Mouse (Mus musculus): Measurements from ENCODE around the gene Cutc. TPM values are rescaled to one million over a fixed set of nuclear protein-coding genes. Genes with fewer than 3 reads are reported as not detected.

Gene Cutc
- total and polyA plus RNA-seq, 3 experiments, result 8.6 to 15.0 (median 12.1) TPM

DNA sequence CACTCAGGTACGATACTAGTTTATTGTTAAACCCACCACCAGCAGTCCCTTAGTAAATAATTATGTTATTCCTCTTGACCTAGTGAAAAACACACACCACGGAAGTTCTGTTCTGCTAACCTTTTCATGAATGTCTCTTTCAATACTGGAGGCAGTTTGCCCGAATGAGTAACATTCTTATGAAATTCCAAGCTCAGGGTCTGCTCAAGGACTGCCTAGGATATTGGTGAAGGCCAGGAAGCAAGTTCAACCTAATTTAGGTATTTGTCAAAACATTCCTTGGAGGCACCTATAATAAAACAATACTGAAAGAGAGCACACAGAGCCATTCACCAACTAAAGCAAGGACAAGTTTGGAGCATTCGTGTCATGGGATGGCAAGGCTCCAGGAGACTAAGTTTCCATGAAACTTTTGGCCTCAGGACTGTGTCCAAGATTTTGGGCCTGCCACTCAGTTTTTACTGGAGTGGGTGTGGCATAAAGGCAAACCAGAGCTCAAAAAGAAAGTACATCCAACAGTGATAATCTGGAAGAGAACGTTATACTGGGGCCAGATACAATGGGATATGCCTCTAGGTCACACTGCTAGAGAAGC, 16.7 kb downstream of the Cutc start:
- TF ChIP-seq POLR2A (IDR thresholded peaks at IDR 0.05; ENCODE audit: insufficient read depth, low read depth, low read length), result no peak
- no peak for TF ChIP-seq CTCF (IDR thresholded peaks at IDR 0.05)
- TF ChIP-seq EP300 (IDR thresholded peaks at IDR 0.05; ENCODE audit: insufficient read depth, low read depth, low read length), result no peak
- no peak for DNase-seq
- Histone ChIP-seq H3K27me3 (ENCODE audit: control insufficient read depth, insufficient read depth, low read length) (no peaks in the 10 kb centered on the region), H3K79me2 (replicated peaks; ENCODE audit: control insufficient read depth, insufficient read depth, low read length) (no peaks in the 10 kb centered on the region), H3K4me1 (ENCODE audit: control insufficient read depth, insufficient read depth, low read length) (no peaks in the 10 kb centered on the region), H3K27ac (no peak overlapping the region), H3K36me3 (ENCODE audit: control insufficient read depth, insufficient read depth, low read length) (no peaks in the 10 kb centered on the region; the same call in 1 of the 2 replicates), H3K9ac (ENCODE audit: low read depth, low read length) (no peak overlapping the region), H3K4me3 (no peak overlapping the region)
- intact Hi-C loops (cut with DNase I), result no loop called here
- WGBS, result 69% methylated on average over 5 of the region's 5 CpGs

DNA sequence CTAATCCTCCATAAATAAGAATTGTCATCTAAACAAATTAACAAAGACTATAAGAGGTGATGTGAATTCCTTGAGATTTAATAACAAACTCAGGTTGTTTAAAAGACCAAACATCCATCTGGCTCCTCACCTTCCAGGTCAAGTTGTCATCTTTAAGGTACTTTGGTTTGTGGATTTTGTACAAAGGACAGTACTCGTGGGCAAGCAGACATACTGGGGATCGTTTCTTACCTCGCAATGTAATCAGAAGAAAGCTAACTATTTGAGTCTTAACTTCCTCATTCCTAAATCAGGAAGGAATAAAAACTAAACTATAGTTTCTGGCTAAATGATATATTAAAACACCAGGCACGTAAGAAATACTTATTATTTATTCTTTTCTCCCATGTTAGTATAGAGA, 17.8 kb downstream of the Cutc start:
- Histone ChIP-seq H3K9ac (ENCODE audit: low read depth, low read length) (no peak overlapping the region), H3K27me3 (ENCODE audit: control insufficient read depth, insufficient read depth, low read length) (no peaks in the 10 kb centered on the region), H3K27ac (no peak overlapping the region), H3K4me1 (ENCODE audit: control insufficient read depth, insufficient read depth, low read length) (no peaks in the 10 kb centered on the region), H3K36me3 (ENCODE audit: control insufficient read depth, insufficient read depth, low read length) (no peaks in the 10 kb centered on the region; the same call in 1 of the 2 replicates), H3K79me2 (replicated peaks; ENCODE audit: control insufficient read depth, insufficient read depth, low read length) (no peaks in the 10 kb centered on the region), H3K4me3 (no peak overlapping the region)
- DNase-seq, result no peak
- 84% methylated on average over 4 of the region's 4 CpGs for WGBS
- intact Hi-C loops (cut with DNase I), result no loop called here
- no peak for TF ChIP-seq EP300 (IDR thresholded peaks at IDR 0.05; ENCODE audit: insufficient read depth, low read depth, low read length)
- TF ChIP-seq CTCF (IDR thresholded peaks at IDR 0.05), result no peak
- TF ChIP-seq POLR2A (IDR thresholded peaks at IDR 0.05; ENCODE audit: insufficient read depth, low read depth, low read length), result no peak

DNA sequence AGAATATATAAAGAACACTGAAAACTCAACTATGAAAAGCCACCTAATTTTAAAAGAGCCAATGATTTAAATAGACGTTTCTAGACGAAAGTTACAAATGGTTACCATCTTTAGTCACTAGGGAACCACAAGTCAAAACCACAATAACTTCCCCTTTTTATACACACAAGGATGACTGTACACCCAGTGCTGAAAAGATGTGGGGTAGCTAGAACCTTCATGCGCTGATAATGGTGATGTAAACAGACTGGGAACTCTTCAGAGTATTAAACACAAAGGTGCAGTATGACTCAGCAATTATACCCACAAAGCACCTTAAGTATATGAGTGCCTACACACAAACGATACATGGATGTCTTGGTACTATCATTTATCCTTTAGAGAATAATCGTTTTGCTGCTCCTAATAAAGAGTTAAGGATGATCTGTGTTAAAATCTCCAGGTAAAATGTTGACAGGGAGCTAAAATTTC, 18.7 kb downstream of the Cutc start:
- H3K27me3 ChIP-seq (ENCODE audit: control insufficient read depth, insufficient read depth, low read length), result no peaks in the 10 kb centered on the region
- no peaks in the 10 kb centered on the region for H3K4me1 ChIP-seq (ENCODE audit: control insufficient read depth, insufficient read depth, low read length)
- no peak overlapping the region for H3K4me3 ChIP-seq
- intact Hi-C loops (cut with DNase I), result no loop called here
- no peak for TF ChIP-seq POLR2A (IDR thresholded peaks at IDR 0.05; ENCODE audit: insufficient read depth, low read depth, low read length)
- TF ChIP-seq CTCF (IDR thresholded peaks at IDR 0.05), result no peak
- no peak for TF ChIP-seq EP300 (IDR thresholded peaks at IDR 0.05; ENCODE audit: insufficient read depth, low read depth, low read length)
- no peak for DNase-seq
- no peak overlapping the region for H3K9ac ChIP-seq (ENCODE audit: low read depth, low read length)
- H3K27ac ChIP-seq, result no peak overlapping the region
- WGBS, result 80% methylated on average over 5 of the region's 5 CpGs
- no peaks in the 10 kb centered on the region; the same call in 1 of the 2 replicates for H3K36me3 ChIP-seq (ENCODE audit: control insufficient read depth, insufficient read depth, low read length)
- no peaks in the 10 kb centered on the region for H3K79me2 ChIP-seq (replicated peaks; ENCODE audit: control insufficient read depth, insufficient read depth, low read length)

DNA sequence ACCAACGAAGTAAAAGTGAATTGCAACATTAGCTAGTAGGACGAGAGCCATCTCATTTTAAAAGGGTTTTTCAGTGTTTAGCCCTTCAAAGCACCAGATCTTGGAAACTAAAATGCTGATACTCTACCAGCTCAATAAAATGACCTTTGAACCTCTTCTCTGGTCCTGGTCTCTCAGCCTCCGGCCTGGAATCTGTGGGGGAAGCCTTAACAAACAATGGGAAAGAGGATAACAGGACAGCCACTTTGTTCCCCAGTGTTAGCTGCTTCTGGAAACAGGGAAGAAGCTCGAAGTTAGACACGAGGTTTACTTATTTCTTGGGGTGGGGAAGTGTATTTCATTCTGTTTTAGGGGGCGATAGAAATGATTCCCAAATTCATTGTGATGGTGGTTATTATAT, 19.5 kb downstream of the Cutc start:
- TF ChIP-seq EP300 (IDR thresholded peaks at IDR 0.05; ENCODE audit: insufficient read depth, low read depth, low read length) (no peak), CTCF (IDR thresholded peaks at IDR 0.05) (no peak), POLR2A (IDR thresholded peaks at IDR 0.05; ENCODE audit: insufficient read depth, low read depth, low read length) (no peak)
- 74% methylated on average over 6 of the region's 6 CpGs for WGBS
- intact Hi-C loops (cut with DNase I), result no loop called here
- no peak for DNase-seq
- Histone ChIP-seq H3K27ac (no peak overlapping the region), H3K4me3 (no peak overlapping the region), H3K9ac (ENCODE audit: low read depth, low read length) (no peak overlapping the region), H3K79me2 (replicated peaks; ENCODE audit: control insufficient read depth, insufficient read depth, low read length) (no peaks in the 10 kb centered on the region), H3K36me3 (ENCODE audit: control insufficient read depth, insufficient read depth, low read length) (no peaks in the 10 kb centered on the region; the same call in 1 of the 2 replicates), H3K27me3 (ENCODE audit: control insufficient read depth, insufficient read depth, low read length) (no peaks in the 10 kb centered on the region), H3K4me1 (ENCODE audit: control insufficient read depth, insufficient read depth, low read length) (no peaks in the 10 kb centered on the region)

DNA sequence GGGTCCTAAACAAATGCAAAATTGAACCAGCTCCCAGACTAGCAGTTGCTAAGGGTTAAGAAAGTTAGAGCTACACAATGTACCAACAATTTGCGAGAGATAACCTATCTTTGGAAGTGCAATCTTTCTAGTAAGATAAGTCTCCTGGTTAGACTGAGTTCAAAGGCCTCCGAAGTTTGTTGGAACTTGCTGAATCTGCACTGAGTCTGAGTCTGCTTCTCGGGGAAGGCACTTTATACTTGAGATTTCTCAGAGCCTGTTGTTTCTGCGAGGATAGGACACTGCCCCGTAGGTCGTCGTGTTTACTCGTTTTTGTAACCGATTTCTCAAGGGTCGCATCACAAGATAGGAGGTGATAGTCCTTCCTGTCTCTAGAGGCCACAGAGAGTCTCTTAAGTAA, 22.6 kb downstream of the Cutc start:
- TF ChIP-seq POLR2A (IDR thresholded peaks at IDR 0.05; ENCODE audit: insufficient read depth, low read depth, low read length) (no peak), EP300 (IDR thresholded peaks at IDR 0.05; ENCODE audit: insufficient read depth, low read depth, low read length) (no peak), CTCF (IDR thresholded peaks at IDR 0.05) (no peak)
- 26% methylated on average over 10 of the region's 10 CpGs for WGBS

DNA sequence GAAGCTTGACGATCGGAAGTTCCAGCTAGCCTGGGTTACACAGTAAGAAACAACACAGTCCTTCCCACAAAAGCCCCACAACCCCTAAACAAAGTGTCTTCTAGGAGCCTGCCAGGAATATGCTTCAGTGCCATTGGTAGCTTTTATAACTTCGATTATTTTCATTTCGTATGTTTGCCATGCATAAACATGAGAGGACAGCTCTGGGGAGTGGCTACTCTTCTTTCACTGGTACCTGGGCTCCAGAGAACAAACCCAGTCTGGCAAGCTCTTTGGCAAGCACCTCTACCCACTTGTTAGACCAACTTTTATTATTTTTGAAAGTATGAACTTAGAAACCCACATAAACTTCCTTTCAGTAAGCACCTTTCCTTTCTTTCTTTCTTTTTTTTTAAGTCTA, 23.8 kb downstream of the Cutc start:
- 74% methylated on average over 4 of the region's 4 CpGs for WGBS

More for the DNA sequence above, 22.6 kb downstream of the Cutc start:
- Histone ChIP-seq H3K27me3 (ENCODE audit: control insufficient read depth, insufficient read depth, low read length) (no peaks in the 10 kb centered on the region), H3K4me3 (no peak overlapping the region), H3K27ac (no peak overlapping the region), H3K36me3 (ENCODE audit: control insufficient read depth, insufficient read depth, low read length) (no peaks in the 10 kb centered on the region), H3K4me1 (ENCODE audit: control insufficient read depth, insufficient read depth, low read length) (no peaks in the 10 kb centered on the region), H3K79me2 (replicated peaks; ENCODE audit: control insufficient read depth, insufficient read depth, low read length) (no peaks in the 10 kb centered on the region), H3K9ac (ENCODE audit: low read depth, low read length) (no peak overlapping the region)
- intact Hi-C loops (cut with DNase I), result no loop called here
- DNase-seq, result no peak

More for the DNA sequence above, 23.8 kb downstream of the Cutc start:
- Histone ChIP-seq H3K27me3 (ENCODE audit: control insufficient read depth, insufficient read depth, low read length) (no peaks in the 10 kb centered on the region), H3K9ac (ENCODE audit: low read depth, low read length) (no peak overlapping the region), H3K27ac (no peak overlapping the region), H3K4me1 (ENCODE audit: control insufficient read depth, insufficient read depth, low read length) (no peaks in the 10 kb centered on the region), H3K79me2 (replicated peaks; ENCODE audit: control insufficient read depth, insufficient read depth, low read length) (no peaks in the 10 kb centered on the region), H3K36me3 (ENCODE audit: control insufficient read depth, insufficient read depth, low read length) (no peaks in the 10 kb centered on the region), H3K4me3 (no peak overlapping the region)
- intact Hi-C loops (cut with DNase I), result no loop called here
- TF ChIP-seq POLR2A (IDR thresholded peaks at IDR 0.05; ENCODE audit: insufficient read depth, low read depth, low read length) (no peak), EP300 (IDR thresholded peaks at IDR 0.05; ENCODE audit: insufficient read depth, low read depth, low read length) (no peak), CTCF (IDR thresholded peaks at IDR 0.05) (no peak)
- DNase-seq, result no peak
